Mouse (Mus musculus) hindbrain, embryonic 13.5 days (tissue): Measurements from ENCODE around the gene Kif5a. TPM values are rescaled to one million over a fixed set of nuclear protein-coding genes. Genes with fewer than 3 reads are reported as not detected.
A peak's percentile ranks its signal among the peaks of the same experiment; 100 is the strongest.

Experiments
- ATAC-seq: fragments of 200-750 bp; cut with Nextera tagmentation; 2 replicates; pipeline ENCODE4 v1.8.0; 2017; ENCODE audit warnings: moderate TSS enrichment; ENCODE audit not compliant: low FRiP score
- H3K27ac ChIP-seq: fragments of 300-500 bp; sonication (generic); 2 replicates; pipeline ENCODE4 v1.5.1; 2015; ENCODE audit warnings: inconsistent platforms, mild to moderate bottlenecking, moderate library complexity
- H3K27me3 ChIP-seq: fragments of 300-500 bp; sonication (generic); 2 replicates; pipeline ENCODE4 v1.6.1; 2015; ENCODE audit warnings: mild to moderate bottlenecking, inconsistent platforms
- H3K36me3 ChIP-seq: fragments of 300-500 bp; sonication (generic); 2 replicates; pipeline ENCODE4 v1.6.1; 2015; ENCODE audit warnings: mild to moderate bottlenecking, inconsistent platforms
- H3K4me1 ChIP-seq: fragments of 300-500 bp; sonication (generic); replicated peaks from 2 replicates; pipeline ENCODE4 v1.6.1; 2015; ENCODE audit warnings: inconsistent platforms
- H3K4me2 ChIP-seq: fragments of 300-500 bp; sonication (generic); 2 replicates; pipeline ENCODE4 v1.6.1; 2015; ENCODE audit warnings: inconsistent platforms, mild to moderate bottlenecking, moderate library complexity
- H3K4me3 ChIP-seq: fragments of 300-500 bp; sonication (generic); 2 replicates; pipeline ENCODE4 v1.5.1; 2015; ENCODE audit warnings: mild to moderate bottlenecking, inconsistent platforms
- H3K9ac ChIP-seq: fragments of 300-500 bp; sonication (generic); 2 replicates; pipeline ENCODE4 v1.6.1; 2015; ENCODE audit warnings: mild to moderate bottlenecking, inconsistent platforms
- H3K9me3 ChIP-seq: fragments of 300-500 bp; sonication (generic); 2 replicates; pipeline ENCODE4 v1.6.1; 2016; ENCODE audit warnings: inconsistent platforms
- WGBS: fragments of 180-500 bp; shearing (Covaris S2); methylation state at CpG from one replicate; pipeline ENCODE4 v1.1.7; 2015; 5-methylcytosine and 5-hydroxymethylcytosine counted together
- polyA plus RNA-seq: library from polyadenylated mRNA; unstranded; fragments of >200 nt; fragmentation: Nextera tagmentation; extraction: Ambion mirVana; gene quantifications from 2 replicates; pipeline ENCODE4 v1.2.1, GENCODE M21; 2015

Kif5a gene
- polyA plus RNA-seq, 1 experiment from 2014 or later = 86.3 TPM

DNA sequence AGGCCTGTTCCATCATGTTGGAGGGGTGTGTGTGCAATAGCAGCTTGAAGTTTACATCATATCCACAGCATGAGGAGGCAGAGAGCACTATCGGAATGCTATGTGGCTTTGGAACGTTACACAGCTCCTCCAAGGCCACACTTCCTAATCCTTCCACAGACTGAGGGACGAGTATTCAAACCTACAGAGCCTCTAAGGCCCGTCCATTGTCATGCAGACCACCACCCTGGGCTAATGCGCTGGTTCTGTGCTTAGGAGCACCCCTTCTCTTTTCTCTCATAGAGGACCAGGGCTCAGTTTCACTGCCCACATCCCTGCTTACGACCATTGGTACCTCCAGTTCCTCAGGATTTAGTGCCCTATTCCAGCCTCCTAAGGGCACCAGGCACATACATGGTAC lies 37.9 kb downstream of the Kif5a start:
- Histone ChIP-seq H3K9me3 (no peaks in the 10 kb centered on the region), H3K4me1 (no peaks in the 10 kb centered on the region), H3K4me3 (no peak overlapping the region), H3K36me3 (peaks cover 39% of the 10 kb centered on the region), H3K4me2 (no peak overlapping the region), H3K9ac (no peak overlapping the region), H3K27me3 (no peaks in the 10 kb centered on the region), H3K27ac (no peak overlapping the region)
- 34% methylated on average over 6 of the region's 6 CpGs for WGBS
- ATAC-seq = no peak

DNA sequence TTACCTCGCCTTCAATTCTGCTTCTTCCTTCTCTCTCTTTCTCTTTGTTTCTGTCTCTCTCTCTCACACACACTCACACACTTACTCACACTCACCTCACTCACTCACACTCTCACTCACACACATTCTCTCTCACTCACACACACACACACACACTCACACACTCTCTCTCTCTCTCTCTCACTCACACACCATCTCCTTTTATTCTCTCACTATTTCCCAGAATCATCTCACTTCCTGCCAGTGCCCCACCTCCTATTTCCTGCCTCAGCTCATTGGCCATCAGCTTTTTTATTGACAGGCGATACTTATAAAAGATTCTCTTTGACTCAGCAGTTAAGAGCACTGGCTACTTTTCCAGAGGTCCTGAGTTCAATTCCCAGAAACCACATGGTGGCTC lies 44.8 kb downstream of the Kif5a start:
- no peak for ATAC-seq
- Histone ChIP-seq H3K36me3 (no peaks in the 10 kb centered on the region), H3K4me3 (no peak overlapping the region), H3K9ac (no peak overlapping the region), H3K27ac (no peak overlapping the region), H3K9me3 (no peaks in the 10 kb centered on the region), H3K27me3 (no peaks in the 10 kb centered on the region), H3K4me1 (no peaks in the 10 kb centered on the region), H3K4me2 (no peak overlapping the region)
- WGBS = 86% methylated on average over 2 of the region's 2 CpGs

GRCm38 (mm10) chr10:127217177-127217576 lies 46.0 kb downstream of the Kif5a start:
- Histone ChIP-seq H3K4me3 (no peak overlapping the region), H3K36me3 (no peaks in the 10 kb centered on the region), H3K27me3 (no peaks in the 10 kb centered on the region), H3K27ac (no peak overlapping the region), H3K4me1 (no peaks in the 10 kb centered on the region), H3K4me2 (no peak overlapping the region), H3K9ac (no peak overlapping the region), H3K9me3 (no peaks in the 10 kb centered on the region)
- no peak for ATAC-seq

- H3K9me3 ChIP-seq = no peaks in the 10 kb centered on the region
- H3K9ac ChIP-seq = no peak overlapping the region
- WGBS = 95% methylated on average over 11 of the region's 11 CpGs
- H3K36me3 ChIP-seq = no peaks in the 10 kb centered on the region
- H3K4me3 ChIP-seq = no peak overlapping the region
- H3K27ac ChIP-seq = no peak overlapping the region
- ATAC-seq = no peak
- 0 out of 2 replicates have a peak, but pooled peaks cover 3% of the 10 kb centered on the region for H3K4me1 ChIP-seq
- no peaks in the 10 kb centered on the region for H3K27me3 ChIP-seq
- H3K4me2 ChIP-seq = no peak overlapping the region
Measured at GRCm38 (mm10) chr10:127216456-127216855, 46.7 kb downstream of the Kif5a start.

GRCm38 (mm10) chr10:127214422-127214803 lies 48.7 kb downstream of the Kif5a start:
- H3K27ac ChIP-seq = no peak overlapping the region

DNA sequence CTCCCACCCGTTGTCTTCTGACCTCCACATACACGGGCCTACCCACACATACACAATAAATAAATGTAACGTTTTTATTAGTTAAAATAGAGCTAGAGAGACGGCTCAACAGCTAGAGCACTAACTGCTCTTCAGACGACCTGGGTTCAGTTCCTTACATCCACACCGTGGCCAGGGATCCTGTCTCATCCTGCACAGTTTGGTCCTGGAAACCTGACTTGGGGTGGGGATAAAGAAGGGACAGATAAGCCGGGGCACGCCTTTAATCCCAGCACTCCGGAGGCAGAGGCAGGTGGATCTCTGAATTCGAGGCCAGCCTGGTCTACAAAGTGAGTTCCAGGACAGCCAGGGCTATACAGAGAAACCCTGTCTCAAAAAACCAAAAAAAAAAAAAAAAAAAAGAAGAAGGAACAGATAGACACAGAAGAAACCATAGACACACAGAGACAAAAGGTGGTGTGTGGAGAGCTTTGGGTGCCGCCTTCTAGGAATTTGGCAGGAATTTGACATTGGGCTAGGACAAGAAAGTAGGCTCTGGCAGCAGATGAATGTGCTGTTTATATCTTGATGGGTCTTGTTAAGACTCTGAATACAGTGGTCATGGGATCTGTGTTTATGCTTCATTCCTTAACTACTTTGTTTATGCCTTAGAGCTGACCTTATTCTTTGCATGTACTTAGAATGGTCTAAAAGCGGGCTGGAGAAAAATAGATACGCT lies 49.3 kb downstream of the Kif5a start:
- ATAC-seq = no peak

More at GRCm38 (mm10) chr10:127214422-127214803, 48.7 kb downstream of the Kif5a start:
- Histone ChIP-seq H3K4me1 (peaks cover 20% of the 10 kb centered on the region), H3K9me3 (no peaks in the 10 kb centered on the region), H3K4me3 (no peak overlapping the region), H3K9ac (no peak overlapping the region), H3K36me3 (no peaks in the 10 kb centered on the region), H3K4me2 (no peak overlapping the region), H3K27me3 (no peaks in the 10 kb centered on the region)
- 60% methylated on average over 1 of the region's 1 CpGs for WGBS
- no peak for ATAC-seq

GRCm38 (mm10) chr10:127213272-127213671 lies 49.9 kb downstream of the Kif5a start:
- no peak overlapping the region for H3K27ac ChIP-seq
- ATAC-seq = no peak

More for the DNA sequence above, 49.3 kb downstream of the Kif5a start:
- H3K36me3 ChIP-seq = peaks cover 2% of the 10 kb centered on the region; the same call in 1 of the 2 replicates
- H3K27me3 ChIP-seq = no peaks in the 10 kb centered on the region
- no peak overlapping the region for H3K4me2 ChIP-seq
- peaks cover 22% of the 10 kb centered on the region for H3K4me1 ChIP-seq
- no peaks in the 10 kb centered on the region for H3K9me3 ChIP-seq
- no peak overlapping the region for H3K9ac ChIP-seq
- no peak overlapping the region for H3K4me3 ChIP-seq
- H3K27ac ChIP-seq = no peak overlapping the region
- 84% methylated on average over 13 of the region's 13 CpGs for WGBS

DNA sequence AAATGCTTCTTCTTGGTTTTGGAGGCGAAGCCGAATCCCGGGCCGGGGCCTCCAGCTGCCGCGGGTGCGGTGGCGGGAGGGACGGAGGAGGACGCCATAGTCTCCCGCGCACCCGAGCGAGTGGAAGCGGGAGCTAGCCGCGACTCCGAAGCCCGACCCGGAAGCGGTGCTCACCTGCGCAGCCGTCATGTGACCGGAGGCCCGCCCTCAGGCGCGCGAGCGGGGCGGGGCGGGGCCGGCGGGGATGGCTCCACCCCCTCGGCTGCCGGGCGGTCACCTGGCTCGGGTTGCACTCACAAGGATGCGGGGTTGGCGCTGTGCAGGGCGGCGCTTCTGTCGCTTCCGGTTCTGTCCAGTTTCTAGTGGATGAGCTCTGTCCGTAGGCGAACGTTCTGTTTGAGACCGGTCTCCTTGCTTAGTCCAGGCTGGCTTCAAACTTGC lies 51.7 kb downstream of the Kif5a start, which contains the start of gene Pip4k2c:
Gene Pip4k2c (minus strand): TSS at position 172 of the 441 bp plus-strand sequence.
- Histone ChIP-seq H3K36me3 (peaks cover 22% of the 10 kb centered on the region), H3K27me3 (no peaks in the 10 kb centered on the region), H3K4me2 (peak within 1 kb of the TSS; percentile 97), H3K9me3 (no peaks in the 10 kb centered on the region), H3K4me1 (peaks cover 22% of the 10 kb centered on the region), H3K27ac (peak within 1 kb of the TSS; percentile 71), H3K9ac (peak within 1 kb of the TSS; percentile 88), H3K4me3 (peak within 1 kb of the TSS; percentile 87)
- WGBS = under 1% methylated on average over 47 of the region's 47 CpGs
- peak; percentile 96 for ATAC-seq

More at GRCm38 (mm10) chr10:127213272-127213671, 49.9 kb downstream of the Kif5a start:
- Histone ChIP-seq H3K4me3 (no peak overlapping the region), H3K4me1 (peaks cover 22% of the 10 kb centered on the region), H3K9me3 (no peaks in the 10 kb centered on the region), H3K27me3 (no peaks in the 10 kb centered on the region), H3K36me3 (peaks cover 8% of the 10 kb centered on the region), H3K9ac (no peak overlapping the region), H3K4me2 (no peak overlapping the region)
- WGBS = 92% methylated on average over 8 of the region's 8 CpGs

DNA sequence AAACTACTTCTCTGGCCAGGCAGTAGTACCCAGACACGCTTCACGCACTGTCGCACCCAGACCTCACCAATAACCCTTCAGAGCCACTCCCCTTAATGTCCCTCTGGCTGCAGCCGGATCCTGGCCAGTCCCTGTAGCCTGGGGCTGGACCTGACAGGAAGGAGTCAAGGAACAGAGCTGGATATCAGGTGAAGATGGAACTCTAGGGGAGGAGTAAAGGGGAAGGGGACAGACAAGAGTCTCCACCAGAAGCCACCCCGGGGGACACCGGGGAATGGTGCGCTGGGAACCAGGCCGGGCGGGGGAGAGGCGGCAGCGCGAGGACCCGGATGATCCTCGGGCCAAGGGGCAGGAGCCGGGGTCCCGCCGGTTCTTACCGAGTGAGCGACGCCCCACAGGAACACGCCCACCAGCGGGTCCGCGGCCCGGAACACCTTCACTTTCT lies 52.2 kb downstream of the Kif5a start:
- Histone ChIP-seq H3K27ac (peak overlapping the region; percentile 71), H3K4me2 (peak overlapping the region; percentile 97), H3K9ac (peak overlapping the region; percentile 88), H3K36me3 (peaks cover 25% of the 10 kb centered on the region), H3K4me3 (peak overlapping the region; percentile 87), H3K9me3 (no peaks in the 10 kb centered on the region), H3K27me3 (no peaks in the 10 kb centered on the region), H3K4me1 (peaks cover 22% of the 10 kb centered on the region)
- peak; percentile 67 for ATAC-seq
- under 1% methylated on average over 25 of the region's 25 CpGs for WGBS

GRCm38 (mm10) chr10:127209928-127210570 lies 53.1 kb downstream of the Kif5a start:
- Histone ChIP-seq H3K4me1 (peaks cover 22% of the 10 kb centered on the region), H3K36me3 (peaks cover 34% of the 10 kb centered on the region), H3K9me3 (no peaks in the 10 kb centered on the region), H3K27me3 (no peaks in the 10 kb centered on the region), H3K27ac (no peak overlapping the region), H3K4me2 (peak overlapping the region; percentile 97), H3K9ac (peak overlapping the region; percentile 88), H3K4me3 (peak overlapping the region; percentile 87)
- no peak for ATAC-seq
- 87% methylated on average over 13 of the region's 13 CpGs for WGBS

DNA sequence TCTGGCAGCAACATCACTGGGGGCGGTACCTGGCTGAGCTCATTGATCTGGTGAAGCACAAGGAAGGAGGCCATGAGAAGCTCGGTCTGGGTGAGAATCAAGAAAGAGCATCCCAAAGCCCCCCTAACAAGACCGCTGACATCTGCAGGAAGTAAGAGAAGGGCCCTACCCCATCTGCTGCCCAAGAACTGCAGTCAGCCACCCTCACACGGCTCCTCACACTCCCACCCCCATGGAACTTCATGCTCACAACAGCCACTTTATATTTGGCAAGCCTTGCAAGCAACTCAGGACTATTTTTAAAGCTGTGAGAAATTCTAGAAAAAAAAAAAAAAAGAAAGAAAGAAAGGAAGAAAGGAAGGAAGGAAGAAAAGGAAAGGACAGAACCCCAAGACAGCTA lies 54.2 kb downstream of the Kif5a start:
- WGBS = 89% methylated on average over 4 of the region's 4 CpGs

GRCm38 (mm10) chr10:127205373-127205772 lies 57.8 kb downstream of the Kif5a start:
- H3K4me3 ChIP-seq = no peak overlapping the region
- no peaks in the 10 kb centered on the region for H3K9me3 ChIP-seq
- no peak for ATAC-seq
- peaks cover 75% of the 10 kb centered on the region for H3K36me3 ChIP-seq
- no peaks in the 10 kb centered on the region for H3K27me3 ChIP-seq
- WGBS = 90% methylated on average over 10 of the region's 10 CpGs
- peaks cover 11% of the 10 kb centered on the region for H3K4me1 ChIP-seq
- H3K4me2 ChIP-seq = no peak overlapping the region
- no peak overlapping the region for H3K27ac ChIP-seq
- no peak overlapping the region for H3K9ac ChIP-seq

More for the DNA sequence above, 54.2 kb downstream of the Kif5a start:
- peaks cover 22% of the 10 kb centered on the region for H3K4me1 ChIP-seq
- H3K27ac ChIP-seq = no peak overlapping the region
- no peak overlapping the region for H3K4me2 ChIP-seq
- ATAC-seq = no peak
- H3K9me3 ChIP-seq = no peaks in the 10 kb centered on the region
- H3K4me3 ChIP-seq = no peak overlapping the region
- H3K27me3 ChIP-seq = no peaks in the 10 kb centered on the region
- peaks cover 44% of the 10 kb centered on the region for H3K36me3 ChIP-seq
- 0 out of 2 replicates have a peak overlapping the region, but pooled peaks have one; percentile 8 for H3K9ac ChIP-seq
